In the genomic region with DNA sequence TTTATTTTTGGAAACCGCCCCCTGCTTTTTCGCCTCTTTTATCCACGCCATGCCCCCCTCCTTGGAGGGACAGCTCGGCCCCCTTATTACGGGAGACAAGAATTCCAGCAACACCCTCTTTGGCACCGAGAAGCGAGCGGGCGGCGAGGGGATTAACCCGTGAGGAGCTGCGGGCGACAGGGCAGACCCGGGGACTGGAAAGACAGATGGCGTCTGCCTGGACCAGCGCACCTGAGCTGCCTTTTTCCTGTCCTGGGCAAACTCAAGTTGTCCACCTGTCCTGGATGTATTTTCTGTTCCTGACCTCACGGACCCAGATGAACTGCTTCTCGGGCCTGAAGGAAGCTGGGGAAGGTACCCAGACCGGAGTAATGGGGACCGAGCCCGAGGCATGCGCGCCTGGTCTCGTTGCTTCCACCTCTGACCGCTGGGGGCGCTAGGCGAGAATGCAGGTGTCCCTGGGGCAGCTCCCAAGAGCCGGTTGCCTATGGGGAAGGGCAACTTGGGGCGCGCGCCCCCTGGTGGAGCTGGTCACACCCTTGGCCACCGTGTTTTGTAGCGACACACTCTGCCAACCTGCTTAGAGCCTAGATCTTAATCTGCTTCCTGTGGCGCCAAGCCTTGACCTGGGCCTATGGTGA, we compare ENCODE assay signal across 8 mouse cellular contexts. TPM values are rescaled to one million over a fixed set of nuclear protein-coding genes. Genes with fewer than 3 reads are reported as not detected.
DNase-seq lines count a peak whose midpoint lies in the region; ATAC-seq and TF ChIP-seq lines count a peak whose summit lies in the region.

A gene (minus strand): TSS at position 52 of the 641 bp plus-strand sequence.

- peaks cover 3% of the 10 kb centered on the region for H3K36me3 ChIP-seq in C2C12 (ENCODE audit: control insufficient read depth, insufficient read depth)
- no peaks in the 10 kb centered on the region for H3K36me3 ChIP-seq in heart, embryonic 13.5 days
- no peaks in the 10 kb centered on the region for H3K36me3 ChIP-seq in liver, embryonic 12.5 days
- H3K36me3 ChIP-seq in stomach, embryonic 14.5 days (ENCODE audit: control insufficient read depth, insufficient read depth, low read length), result no peaks in the 10 kb centered on the region

- H3K4me1 ChIP-seq in brown adipose tissue, adult 24 weeks (ENCODE audit: control insufficient read depth, insufficient read depth, insufficient read length, low read length), result no peaks in the 10 kb centered on the region
- peaks cover 19% of the 10 kb centered on the region for H3K4me1 ChIP-seq in heart, embryonic 13.5 days
- H3K4me1 ChIP-seq in liver, embryonic 12.5 days, result peaks cover 20% of the 10 kb centered on the region
- H3K4me1 ChIP-seq in stomach, embryonic 14.5 days (ENCODE audit: control insufficient read depth, insufficient read depth, low read length), result peaks cover 14% of the 10 kb centered on the region

- peak within 1 kb of the TSS; percentile 68 for H3ac ChIP-seq in C2C12 (ENCODE audit: control insufficient read depth, insufficient read length, low read depth)

- no peaks in the 10 kb centered on the region for H3K9me3 ChIP-seq in heart, embryonic 13.5 days
- H3K9me3 ChIP-seq in liver, embryonic 12.5 days (replicated peaks), result no peaks in the 10 kb centered on the region
- no peaks in the 10 kb centered on the region for H3K9me3 ChIP-seq in stomach, embryonic 14.5 days (ENCODE audit: control insufficient read depth, low read depth, low read length)

- peak within 1 kb of the TSS; percentile 81 for H3K4me2 ChIP-seq in heart, embryonic 13.5 days
- peak within 1 kb of the TSS; percentile 60 for H3K4me2 ChIP-seq in liver, embryonic 12.5 days
- H3K4me2 ChIP-seq in stomach, embryonic 14.5 days (replicated peaks; ENCODE audit: low read depth, low read length), result peak within 1 kb of the TSS; percentile 51

- peak; percentile 86 for DNase-seq in kidney, postnatal 10 days
- DNase-seq in natural killer cell, adult 2 months (ENCODE audit: low spot score in 2 of 2), result peak; percentile 74 to 84

- no peaks in the 10 kb centered on the region for H3K27me3 ChIP-seq in C2C12 (ENCODE audit: control insufficient read depth, insufficient read depth, insufficient read length)
- H3K27me3 ChIP-seq in heart, embryonic 13.5 days (replicated peaks), result peaks cover 84% of the 10 kb centered on the region
- H3K27me3 ChIP-seq in liver, embryonic 12.5 days (replicated peaks), result peaks cover 89% of the 10 kb centered on the region
- peaks cover 44% of the 10 kb centered on the region for H3K27me3 ChIP-seq in stomach, embryonic 14.5 days (ENCODE audit: control insufficient read depth, insufficient read depth, low read length)

- TF ChIP-seq CTCF in C2C12 (IDR thresholded peaks at IDR 0.05; ENCODE audit: control insufficient read depth, insufficient read depth, insufficient read length), result peak; percentile 99

- 2% methylated on average over 34 of the region's 34 CpGs for WGBS in heart, embryonic 13.5 days
- WGBS in liver, embryonic 12.5 days (ENCODE audit: insufficient replicate concordance), result 2% methylated on average over 34 of the region's 34 CpGs
- 1% methylated on average over 34 of the region's 34 CpGs for WGBS in stomach, embryonic 14.5 days

- peaks cover 73% of the 10 kb centered on the region for H3K79me2 ChIP-seq in C2C12 (ENCODE audit: control insufficient read depth, insufficient read depth)

- H3K79me3 ChIP-seq in C2C12 (ENCODE audit: low read depth), result peaks cover 32% of the 10 kb centered on the region

- peak within 1 kb of the TSS; percentile 63 for H3K4me3 ChIP-seq in C2C12 (ENCODE audit: insufficient read depth, poor library complexity, severe bottlenecking)
- peak within 1 kb of the TSS; percentile 27 for H3K4me3 ChIP-seq in brown adipose tissue, adult 24 weeks (ENCODE audit: insufficient read depth, low read depth, low read length)
- H3K4me3 ChIP-seq in heart, embryonic 13.5 days, result peak within 1 kb of the TSS; percentile 56
- peak within 1 kb of the TSS; percentile 46 for H3K4me3 ChIP-seq in liver, embryonic 12.5 days
- H3K4me3 ChIP-seq in stomach, embryonic 14.5 days (ENCODE audit: low read depth, low read length), result peak within 1 kb of the TSS; percentile 38

- ATAC-seq in erythroid progenitor cell, adult 5-6 weeks (replicated peaks; ENCODE audit: low FRiP score, poor library complexity, severe bottlenecking), result peak; percentile 80
- peak; percentile 49; the same call in 1 of the 2 replicates for ATAC-seq in heart, embryonic 13.5 days (ENCODE audit: extremely low read depth, insufficient number of reproducible peaks, low FRiP score, low TSS enrichment)
- peak; percentile 89 for ATAC-seq in liver, embryonic 12.5 days
- peak; percentile 47; the same call in 1 of the 2 replicates for ATAC-seq in stomach, embryonic 14.5 days (ENCODE audit: insufficient number of reproducible peaks, insufficient read depth, low FRiP score, low read depth)

- peak within 1 kb of the TSS; percentile 65 for H3K9ac ChIP-seq in heart, embryonic 13.5 days
- H3K9ac ChIP-seq in liver, embryonic 12.5 days, result no peak within 1 kb of the TSS
- H3K9ac ChIP-seq in stomach, embryonic 14.5 days (replicated peaks; ENCODE audit: low read depth, low read length), result no peak within 1 kb of the TSS

- H3K27ac ChIP-seq in brown adipose tissue, adult 24 weeks (replicated peaks; ENCODE audit: low read depth, low read length), result no peak within 1 kb of the TSS
- no peak within 1 kb of the TSS for H3K27ac ChIP-seq in heart, embryonic 13.5 days (replicated peaks)
- no peak within 1 kb of the TSS for H3K27ac ChIP-seq in liver, embryonic 12.5 days
- H3K27ac ChIP-seq in stomach, embryonic 14.5 days (ENCODE audit: low read length), result no peak within 1 kb of the TSS

TF ChIP-seq in C2C12, 6 proteins besides CTCF, POLR2A, EP300 and RAD21:
- TF ChIP-seq MYOG (IDR thresholded peaks at IDR 0.05; ENCODE audit: control insufficient read depth, extremely low read depth, insufficient read length) (no peak), CEBPB (IDR thresholded peaks at IDR 0.05; ENCODE audit: low read depth) (no peak), USF1 (IDR thresholded peaks at IDR 0.05; ENCODE audit: low read depth) (no peak), MYOD1 (IDR thresholded peaks at IDR 0.05; ENCODE audit: control insufficient read depth, insufficient read length, low read depth) (peak; percentile 42), MAX (IDR thresholded peaks at IDR 0.05) (no peak), FOSL1 (IDR thresholded peaks at IDR 0.05; ENCODE audit: insufficient read depth, low read length, poor library complexity, severe bottlenecking) (no peak)
TF ChIP-seq in C2C12: peak in this region for 1.

RNA-seq across cellular contexts. Expression of the gene that starts here (rescaled TPM):
- polyA plus RNA-seq in C2C12 (2012; fragmentation: generic; extraction: Trizol), result 49.5 TPM
- polyA plus RNA-seq in brown adipose tissue, adult 24 weeks (2012; ENCODE audit: insufficient read depth, insufficient read length, missing spikeins), result 32.5 and 41.2 TPM in 2 replicates
- 1.3 TPM in 1 of 2 replicates, not detected in the other for total RNA-seq in erythroid progenitor cell, adult 5-6 weeks (2015; ENCODE audit: low replicate concordance)
- 0.77 and 3.3 TPM in 2 replicates for total RNA-seq in erythroid progenitor cell, adult 5-6 weeks (2017; ENCODE audit: low replicate concordance)
- 1.8 TPM in 2 replicates for polyA plus RNA-seq in heart, embryonic 13.5 days (2015; fragmentation: Nextera tagmentation; extraction: Ambion mirVana)
- 0.39 and 0.42 TPM in 2 replicates for polyA plus RNA-seq in liver, embryonic 12.5 days (2016; fragmentation: Nextera tagmentation; extraction: Ambion mirVana)
- 0.36 and 0.45 TPM in 2 replicates for polyA plus RNA-seq in stomach, embryonic 14.5 days (2014; fragmentation: Nextera tagmentation; extraction: Ambion mirVana)

Comparison
In these comparisons a context has a peak if more than half of its experiments do, and no peak if none do; other contexts are left out.
1. RNA of the gene that starts here (polyA plus RNA-seq): 49.5 TPM in C2C12 (single experiment) and 32.5 to 41.2 TPM in brown adipose tissue, adult 24 weeks; 1.8 TPM in heart, embryonic 13.5 days, 0.39 to 0.42 TPM in liver, embryonic 12.5 days and 0.36 to 0.45 TPM in stomach, embryonic 14.5 days; every median in the first group is over 10 times any median in the second.
2. Peak in ATAC-seq, H3K4me3 ChIP-seq and H3K4me2 ChIP-seq in liver, embryonic 12.5 days; RNA of the gene not detected or under 1 TPM.
3. Peak in ATAC-seq, H3K4me3 ChIP-seq and H3K4me2 ChIP-seq in stomach, embryonic 14.5 days; RNA of the gene not detected or under 1 TPM.
4. Peak in every context shown above with its lines, with median percentiles within 50 percentile points of each other: H3K4me3 ChIP-seq, ATAC-seq and H3K4me2 ChIP-seq.